Mouse (Mus musculus) intestine, embryonic 14.5 days (tissue): Measurements from ENCODE around the gene Dennd4b. TPM values are rescaled to one million over a fixed set of nuclear protein-coding genes. Genes with fewer than 3 reads are reported as not detected.
"Not testable (repeated sequence)": the region's sequence is repeated elsewhere in the genome, so short reads cannot be mapped to it uniquely, and the experiment has no call there.

Experiments
- ATAC-seq: fragments of 200-750 bp; cut with Nextera tagmentation; replicated peaks from 2 replicates; pipeline ENCODE4 v1.8.0; 2017; ENCODE audit warnings: low read depth, moderate number of reproducible peaks, moderate TSS enrichment, moderate library complexity; ENCODE audit not compliant: low FRiP score, low TSS enrichment
- DNase-seq: peaks from one replicate; pipeline ENCODE4 v3.0.0-alpha.2; 2018; ENCODE audit warnings: low spot score
- H3K27ac ChIP-seq: fragments of 300-500 bp; sonication (generic); 2 replicates; pipeline ENCODE4 v1.5.1; 2014; ENCODE audit warnings: low read depth, mild to moderate bottlenecking, control low read depth
- H3K27me3 ChIP-seq: fragments of 300-500 bp; sonication (generic); replicated peaks from 2 replicates; pipeline ENCODE4 v1.6.1; 2014; ENCODE audit warnings: low read length, control low read depth; ENCODE audit not compliant: control insufficient read depth, insufficient read depth
- H3K36me3 ChIP-seq: fragments of 300-500 bp; sonication (generic); 2 replicates; pipeline ENCODE4 v1.6.1; 2014; ENCODE audit warnings: low read length, control low read depth; ENCODE audit not compliant: control insufficient read depth, insufficient read depth
- H3K4me1 ChIP-seq: fragments of 300-500 bp; sonication (generic); replicated peaks from 2 replicates; pipeline ENCODE4 v1.6.1; 2014; ENCODE audit warnings: low read length, control low read depth, mixed read lengths; ENCODE audit not compliant: control insufficient read depth, insufficient read depth
- H3K4me2 ChIP-seq: fragments of 300-500 bp; sonication (generic); 2 replicates; pipeline ENCODE4 v1.6.1; 2014; ENCODE audit warnings: low read length
- H3K4me3 ChIP-seq: fragments of 300-500 bp; sonication (generic); 2 replicates; pipeline ENCODE4 v1.5.1; 2014; ENCODE audit warnings: low read depth, low read length, control low read depth, mixed read lengths
- H3K9ac ChIP-seq: fragments of 300-500 bp; sonication (generic); 2 replicates; pipeline ENCODE4 v1.6.1; 2014; ENCODE audit warnings: mild to moderate bottlenecking, low read length
- H3K9me3 ChIP-seq: fragments of 300-500 bp; sonication (generic); 2 replicates; pipeline ENCODE4 v1.6.1; 2016; ENCODE audit warnings: low read length, control low read depth; ENCODE audit not compliant: control insufficient read depth
- WGBS: fragments of 180-500 bp; shearing (Covaris S2); extraction: QIAGEN DNeasy Blood & Tissue Kit; methylation state at CpG from one replicate; pipeline ENCODE4 v1.1.7; 2014; 5-methylcytosine and 5-hydroxymethylcytosine counted together
- polyA plus RNA-seq: library from polyadenylated mRNA; unstranded; fragments of >200 nt; fragmentation: Nextera tagmentation; extraction: Ambion mirVana; gene quantifications from 2 replicates; pipeline ENCODE4 v1.2.1, GENCODE M21; 2014

Gene Dennd4b
- polyA plus RNA-seq, 1 experiment from 2014 or later = 4.9 TPM

DNA sequence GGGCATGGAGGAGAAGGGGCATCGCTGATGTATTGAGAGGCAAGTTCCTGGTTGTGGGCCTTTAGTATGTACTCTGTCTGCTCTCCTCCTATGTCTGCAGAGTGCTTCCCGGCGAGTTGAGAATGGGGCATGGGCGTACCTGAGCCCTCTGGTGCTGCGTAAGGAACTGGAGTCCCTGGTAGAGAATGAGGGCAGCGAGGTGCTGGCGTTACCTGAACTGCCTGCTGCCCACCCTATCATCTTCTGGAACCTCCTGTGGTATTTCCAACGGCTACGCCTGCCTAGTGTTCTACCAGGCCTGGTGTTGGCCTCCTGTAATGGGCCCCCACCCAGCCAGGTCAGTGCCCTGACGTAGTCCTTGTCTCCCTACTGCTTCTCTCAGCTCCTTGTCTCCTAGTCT, 13.2 kb downstream of the Dennd4b start:
- no peaks in the 10 kb centered on the region for H3K9me3 ChIP-seq
- DNase-seq = no peak
- no peak overlapping the region for H3K27ac ChIP-seq
- no peak overlapping the region for H3K4me3 ChIP-seq
- H3K27me3 ChIP-seq = no peaks in the 10 kb centered on the region
- no peaks in the 10 kb centered on the region for H3K4me1 ChIP-seq
- 93% methylated on average over 10 of the region's 10 CpGs for WGBS
- peaks cover 59% of the 10 kb centered on the region for H3K36me3 ChIP-seq
- no peak overlapping the region for H3K4me2 ChIP-seq
- H3K9ac ChIP-seq = no peak overlapping the region
- ATAC-seq = no peak

- DNase-seq (no peak), ATAC-seq (no peak)
- H3K4me3 ChIP-seq = no peak overlapping the region
- H3K27me3 ChIP-seq = no peaks in the 10 kb centered on the region
- no peaks in the 10 kb centered on the region for H3K4me1 ChIP-seq
- no peak overlapping the region for H3K9ac ChIP-seq
- H3K36me3 ChIP-seq = peaks cover 50% of the 10 kb centered on the region
- no peaks in the 10 kb centered on the region for H3K9me3 ChIP-seq
- H3K4me2 ChIP-seq = no peak overlapping the region
- H3K27ac ChIP-seq = no peak overlapping the region
- WGBS = 93% methylated on average over 9 of the region's 9 CpGs
Observed at GRCm38 (mm10) chr3:90279216-90279615, 14.2 kb downstream of the Dennd4b start.

GRCm38 (mm10) chr3:90279743-90280142, 14.8 kb downstream of the Dennd4b start:
- no peak overlapping the region for H3K4me3 ChIP-seq
- H3K27me3 ChIP-seq = no peaks in the 10 kb centered on the region
- ATAC-seq (no peak), DNase-seq (no peak)
- peaks cover 46% of the 10 kb centered on the region for H3K36me3 ChIP-seq
- no peaks in the 10 kb centered on the region for H3K9me3 ChIP-seq
- H3K4me2 ChIP-seq = no peak overlapping the region
- 93% methylated on average over 7 of the region's 7 CpGs for WGBS
- H3K9ac ChIP-seq = no peak overlapping the region
- H3K4me1 ChIP-seq = no peaks in the 10 kb centered on the region
- H3K27ac ChIP-seq = no peak overlapping the region

GRCm38 (mm10) chr3:90280708-90281107, 15.7 kb downstream of the Dennd4b start:
- Histone ChIP-seq H3K4me2 (no peak overlapping the region), H3K4me1 (no peaks in the 10 kb centered on the region), H3K9ac (no peak overlapping the region), H3K27ac (no peak overlapping the region), H3K4me3 (no peak overlapping the region), H3K27me3 (no peaks in the 10 kb centered on the region), H3K9me3 (no peaks in the 10 kb centered on the region), H3K36me3 (peaks cover 40% of the 10 kb centered on the region)
- 86% methylated on average over 9 of the region's 9 CpGs for WGBS
- ATAC-seq = no peak
- no peak for DNase-seq

- no peaks in the 10 kb centered on the region for H3K4me1 ChIP-seq
- H3K27me3 ChIP-seq = no peaks in the 10 kb centered on the region
- WGBS = 94% methylated on average over 2 of the region's 2 CpGs
- H3K4me2 ChIP-seq = no peak overlapping the region
- H3K4me3 ChIP-seq = no peak overlapping the region
- no peak overlapping the region for H3K27ac ChIP-seq
- no peaks in the 10 kb centered on the region for H3K9me3 ChIP-seq
- H3K36me3 ChIP-seq = peaks cover 19% of the 10 kb centered on the region
- DNase-seq = no peak
- ATAC-seq = no peak
- no peak overlapping the region for H3K9ac ChIP-seq
Observed at GRCm38 (mm10) chr3:90284150-90284549, 19.2 kb downstream of the Dennd4b start.

- not testable (repeated sequence) for DNase-seq, ATAC-seq, H3K4me1 ChIP-seq, H3K27ac ChIP-seq, H3K4me3 ChIP-seq, H3K9ac ChIP-seq, H3K9me3 ChIP-seq, H3K36me3 ChIP-seq, H3K27me3 ChIP-seq, H3K4me2 ChIP-seq
- 61% methylated on average over 2 of the region's 3 CpGs for WGBS
Observed at GRCm38 (mm10) chr3:90289403-90289802, 24.4 kb downstream of the Dennd4b start.

DNA sequence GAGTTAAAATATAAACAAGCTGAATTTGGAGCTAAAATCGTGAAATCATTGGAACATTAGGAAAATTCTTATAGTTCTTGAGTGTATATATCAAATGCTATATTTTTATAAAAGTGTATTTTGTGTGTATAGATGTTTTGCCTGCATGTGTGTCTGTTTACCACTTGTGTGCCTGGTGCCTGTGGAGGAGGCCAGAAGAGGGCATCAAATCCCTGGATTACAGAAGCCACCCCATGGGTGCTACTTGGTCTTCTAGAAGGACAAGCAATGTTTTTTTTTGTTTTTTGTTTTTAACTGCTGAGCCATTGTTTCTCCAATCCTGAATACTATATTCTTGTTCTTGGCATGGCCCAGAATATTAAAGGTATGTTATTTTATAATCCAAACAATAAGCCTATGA, 25.6 kb downstream of the Dennd4b start:
- H3K27ac ChIP-seq = no peak overlapping the region
- no peak overlapping the region for H3K4me2 ChIP-seq
- H3K36me3 ChIP-seq = no peaks in the 10 kb centered on the region
- ATAC-seq = no peak
- no peaks in the 10 kb centered on the region for H3K9me3 ChIP-seq
- peaks cover 8% of the 10 kb centered on the region; the same call in 1 of the 2 replicates for H3K4me1 ChIP-seq
- WGBS = 88% methylated on average over 1 of the region's 1 CpGs
- no peaks in the 10 kb centered on the region for H3K27me3 ChIP-seq
- H3K4me3 ChIP-seq = no peak overlapping the region
- no peak for DNase-seq
- H3K9ac ChIP-seq = no peak overlapping the region

DNA sequence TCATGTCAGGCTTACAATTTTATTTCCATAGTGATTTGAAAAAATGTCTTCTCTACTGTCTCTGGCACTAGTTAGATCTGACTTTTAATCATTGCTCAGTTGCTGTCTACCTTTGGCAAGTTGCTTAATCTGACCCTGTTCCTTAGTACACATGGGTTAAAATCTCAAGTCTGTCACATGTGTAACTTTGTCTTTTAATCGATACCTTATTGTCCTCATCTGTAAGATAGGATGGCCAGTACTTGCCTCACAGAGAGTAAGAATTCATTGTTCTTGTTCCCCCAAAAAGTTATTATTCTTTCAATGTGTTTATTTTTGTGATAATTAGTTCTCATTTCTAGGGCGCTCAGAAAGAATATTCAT, 27.0 kb downstream of the Dennd4b start:
- WGBS = 36% methylated on average over 2 of the region's 2 CpGs
- Histone ChIP-seq H3K27ac (peak overlapping the region; percentile 96), H3K9ac (peak overlapping the region; percentile 77), H3K27me3 (no peaks in the 10 kb centered on the region), H3K4me2 (peak overlapping the region; percentile 66), H3K9me3 (no peaks in the 10 kb centered on the region), H3K36me3 (no peaks in the 10 kb centered on the region), H3K4me1 (peaks cover 10% of the 10 kb centered on the region; the same call in 1 of the 2 replicates), H3K4me3 (peak overlapping the region; percentile 74)
- ATAC-seq = no peak
- no peak for DNase-seq

DNA sequence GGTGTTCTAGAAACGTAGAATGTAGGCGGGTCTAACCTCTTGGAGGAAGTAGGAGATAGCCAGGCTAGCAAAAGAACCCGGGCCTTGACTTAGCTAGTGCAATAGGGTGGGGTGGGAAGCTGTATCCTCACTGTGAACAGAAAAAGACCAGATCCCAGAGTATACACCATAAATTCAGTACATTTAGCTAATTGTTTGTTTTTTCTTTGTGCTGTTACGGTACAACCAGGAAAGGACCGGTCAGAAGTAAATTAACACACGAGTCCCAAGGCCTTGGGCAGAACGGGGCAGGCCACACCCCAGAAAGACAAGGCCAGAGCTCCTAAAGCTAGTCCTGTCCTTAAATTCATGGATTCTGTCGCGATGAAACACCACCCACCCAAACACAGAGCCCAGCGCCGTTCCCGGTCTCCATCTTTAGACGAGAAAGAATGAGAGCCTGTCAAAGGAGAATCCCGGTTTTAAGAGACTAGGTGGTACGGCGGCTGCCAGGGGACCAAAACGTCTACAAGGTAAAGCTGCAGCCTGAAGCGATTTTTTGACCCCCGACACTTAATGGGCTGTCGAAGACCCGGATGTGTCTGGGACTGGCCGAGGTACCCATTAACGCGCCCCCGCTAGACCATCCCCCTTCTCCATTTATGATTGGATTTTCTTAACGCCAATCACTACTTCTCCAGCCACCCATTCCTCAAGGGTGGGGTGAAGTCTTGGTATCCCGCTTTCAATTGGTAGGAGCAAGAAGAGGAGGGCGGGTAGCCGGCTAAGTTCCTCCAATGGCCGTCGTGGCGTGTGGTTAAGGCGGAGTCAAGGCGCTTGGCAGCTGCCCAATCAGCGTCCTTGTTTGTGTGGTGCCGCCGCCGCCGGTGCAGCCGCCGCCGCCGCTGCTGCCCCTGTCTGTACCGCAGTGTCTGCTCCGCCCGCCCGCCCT, 27.6 kb downstream of the Dennd4b start, which contains the start of gene Gatad2b:
TSS of gene Gatad2b (plus strand) at position 834 of the 931 bp plus-strand sequence.
- DNase-seq (peak; percentile 100), ATAC-seq (peak; percentile 99)
- WGBS = under 1% methylated on average over 45 of the region's 47 CpGs
- H3K27me3 ChIP-seq = no peaks in the 10 kb centered on the region
- no peaks in the 10 kb centered on the region for H3K36me3 ChIP-seq
- peak within 1 kb of the TSS; percentile 96 for H3K27ac ChIP-seq
- H3K4me2 ChIP-seq = peak within 1 kb of the TSS; percentile 91
- no peaks in the 10 kb centered on the region for H3K9me3 ChIP-seq
- peak within 1 kb of the TSS; percentile 74 for H3K4me3 ChIP-seq
- H3K4me1 ChIP-seq = peaks cover 13% of the 10 kb centered on the region; the same call in 1 of the 2 replicates
- H3K9ac ChIP-seq = peak within 1 kb of the TSS; percentile 77
